Mouse (Mus musculus): ENCODE measurements around the gene Ttyh3. TPM values are rescaled to one million over a fixed set of nuclear protein-coding genes. Genes with fewer than 3 reads are reported as not detected.

Ttyh3 gene
- 1 to 10 TPM; 7.6 to 7.7 TPM for total RNA-seq (2021)
- long read RNA-seq, experiment 1, full-length matches to known transcripts = 1 of 5 reads
- long read RNA-seq, experiment 1, partial matches to known transcripts = 0 of 5 reads
- long read RNA-seq, experiment 1, other reads (novel, unspliced or antisense) = 4 of 5 reads
- long read RNA-seq, experiment 2, full-length matches to known transcripts = 1 of 3 reads
- long read RNA-seq, experiment 2, partial matches to known transcripts = 0 of 3 reads
- long read RNA-seq, experiment 2, other reads (novel, unspliced or antisense) = 2 of 3 reads

DNA sequence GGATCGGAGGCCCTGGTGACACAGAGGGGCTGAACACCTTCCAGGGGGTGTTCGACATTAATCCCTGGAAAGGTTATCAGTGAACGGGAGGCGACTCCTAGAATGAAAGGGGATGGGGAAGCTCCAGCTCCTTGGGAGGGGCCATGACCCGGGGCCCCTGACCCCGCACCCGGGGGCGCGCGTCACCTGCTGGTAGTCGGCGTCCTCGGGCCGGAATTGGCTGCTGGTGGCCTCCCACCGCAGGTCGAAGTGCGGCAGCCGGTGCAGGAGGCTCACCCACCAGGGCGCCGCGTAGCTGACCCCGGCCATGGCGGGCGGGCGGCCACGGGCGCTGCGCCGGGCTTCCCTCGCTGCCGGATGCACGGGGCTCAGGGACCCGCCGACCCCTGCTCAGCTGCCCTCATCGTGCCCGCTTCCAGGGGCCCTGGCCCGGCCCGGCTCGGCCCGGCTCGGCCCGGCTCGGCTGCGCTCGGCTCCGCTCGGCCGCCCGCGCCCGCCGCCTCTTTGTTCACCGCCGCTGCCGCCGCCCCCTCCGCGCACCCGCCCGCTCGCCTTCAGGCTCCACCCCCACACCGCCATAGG is at the start of gene Ttyh3:
Ttyh3 (minus strand) TSS at position 513 of the 582 bp plus-strand sequence.
- peak in 1 of 2 experiments; percentile 60 for DNase-seq

DNA sequence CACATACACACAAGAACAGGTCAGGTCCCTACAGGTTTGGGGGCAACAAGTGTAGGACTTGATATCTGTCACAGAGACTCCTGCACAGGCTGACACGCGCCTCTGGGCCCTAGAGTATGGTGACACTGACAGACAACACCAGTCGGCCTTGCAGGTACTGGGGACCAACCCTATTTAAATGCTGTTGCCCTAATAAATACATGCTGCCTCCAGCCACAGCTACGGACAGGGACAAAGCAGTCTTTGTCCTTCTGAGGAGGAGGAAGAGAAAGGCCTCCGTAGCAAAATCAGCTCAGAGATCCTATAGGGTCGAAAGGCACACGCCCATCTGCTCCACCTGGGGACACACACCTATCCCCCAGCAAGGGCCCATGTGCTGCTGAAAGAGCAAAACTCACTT is 47.2 kb upstream of the Ttyh3 start:
- no peak for DNase-seq

DNA sequence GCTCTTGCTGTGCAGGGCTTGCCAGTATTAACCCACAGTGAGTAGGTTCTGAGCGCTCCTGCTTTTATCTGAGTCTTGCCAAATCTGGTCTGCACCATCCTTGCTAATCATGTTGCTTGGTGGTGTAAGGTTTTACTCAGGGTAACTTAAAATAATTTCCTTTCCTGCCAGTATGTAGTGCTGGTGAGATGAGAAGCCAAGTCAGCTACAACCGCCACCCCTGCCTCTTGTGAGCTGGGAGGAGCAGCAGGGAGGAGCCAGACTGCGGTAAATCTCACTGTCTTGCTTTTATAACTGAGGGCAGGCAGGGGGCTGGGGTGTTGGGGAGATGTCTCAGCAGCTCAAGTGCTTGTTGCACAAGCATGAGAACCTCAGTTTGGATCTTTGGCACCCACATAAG is 39.6 kb upstream of the Ttyh3 start:
- DNase-seq = no peak

DNA sequence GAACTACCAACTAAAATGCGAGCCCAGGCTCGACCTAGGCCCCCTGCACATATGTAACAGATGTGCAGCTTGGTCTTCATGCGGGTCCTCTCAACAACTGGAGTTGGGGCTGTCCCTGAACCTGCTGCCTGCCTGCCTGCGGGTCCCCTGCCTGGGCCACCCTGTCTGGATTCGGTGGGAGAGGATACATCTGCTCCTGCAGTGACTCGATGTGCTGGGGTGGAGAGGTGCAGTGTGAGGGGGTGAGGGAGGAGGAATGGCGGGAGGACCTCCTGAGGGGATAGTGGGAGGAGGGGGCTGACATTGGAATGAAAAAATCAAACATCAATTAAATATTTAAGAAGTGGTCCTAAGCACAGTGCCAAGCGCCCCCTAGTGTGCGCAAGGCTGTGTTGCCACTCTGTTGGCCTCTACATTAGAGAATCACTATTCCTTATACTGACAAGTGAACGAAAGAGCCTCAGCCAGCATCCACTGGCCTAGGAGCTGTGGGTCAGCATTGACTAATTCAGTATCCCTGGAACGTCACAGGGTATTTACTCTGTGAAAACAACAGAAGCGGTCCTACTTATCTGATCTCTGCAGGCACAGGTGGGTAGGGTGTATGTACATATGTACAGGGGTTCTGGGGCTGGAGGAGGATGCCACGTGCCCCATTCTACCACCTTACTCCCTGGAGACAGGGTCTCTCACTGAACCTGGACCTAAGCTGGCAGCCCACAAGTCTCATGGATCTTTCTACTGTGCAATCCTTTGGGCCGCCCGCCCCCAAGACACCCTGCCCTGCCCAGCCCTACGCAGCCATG is 35.7 kb upstream of the Ttyh3 start:
- peak in 1 of 2 experiments; percentile 59 for DNase-seq

DNA sequence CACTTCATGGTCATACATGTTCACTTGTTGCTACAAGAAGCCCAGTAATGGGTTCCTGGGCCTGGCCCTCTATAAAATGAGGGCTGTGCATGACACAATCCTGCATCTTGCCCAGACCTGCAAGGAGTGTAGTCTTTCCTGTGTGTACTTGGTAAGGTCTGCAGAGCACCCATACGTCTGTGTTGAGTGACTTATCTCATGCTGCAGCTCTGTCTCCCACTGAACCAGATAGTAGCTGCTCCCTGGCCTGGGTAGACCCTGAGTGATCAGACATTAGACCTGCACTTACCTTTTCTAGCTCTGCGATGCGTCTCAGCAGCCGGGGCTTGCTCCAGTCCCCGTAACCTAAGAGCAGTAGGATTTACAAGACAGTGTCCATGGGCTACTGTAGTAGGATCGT is 33.3 kb upstream of the Ttyh3 start:
- DNase-seq = no peak

DNA sequence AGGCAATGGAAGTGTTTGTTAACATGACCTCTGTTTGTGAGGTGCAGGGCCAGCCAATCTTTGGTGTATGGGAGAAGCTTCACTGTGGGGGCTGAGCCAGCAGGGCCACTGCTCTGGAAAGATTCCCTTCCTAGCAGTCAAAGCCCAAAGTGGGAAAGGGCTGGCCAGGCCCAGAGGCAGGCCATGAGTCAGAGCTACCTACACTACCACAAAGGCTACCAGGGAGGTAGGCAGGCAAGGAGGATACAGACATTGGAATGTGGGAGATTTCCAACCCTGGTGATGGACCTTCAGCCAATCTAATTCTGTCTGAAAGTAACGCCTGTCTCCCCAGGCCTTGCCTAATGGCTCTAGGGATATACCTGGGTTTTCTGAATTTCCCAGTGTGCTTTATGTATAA is 32.1 kb upstream of the Ttyh3 start:
- no peak for DNase-seq

DNA sequence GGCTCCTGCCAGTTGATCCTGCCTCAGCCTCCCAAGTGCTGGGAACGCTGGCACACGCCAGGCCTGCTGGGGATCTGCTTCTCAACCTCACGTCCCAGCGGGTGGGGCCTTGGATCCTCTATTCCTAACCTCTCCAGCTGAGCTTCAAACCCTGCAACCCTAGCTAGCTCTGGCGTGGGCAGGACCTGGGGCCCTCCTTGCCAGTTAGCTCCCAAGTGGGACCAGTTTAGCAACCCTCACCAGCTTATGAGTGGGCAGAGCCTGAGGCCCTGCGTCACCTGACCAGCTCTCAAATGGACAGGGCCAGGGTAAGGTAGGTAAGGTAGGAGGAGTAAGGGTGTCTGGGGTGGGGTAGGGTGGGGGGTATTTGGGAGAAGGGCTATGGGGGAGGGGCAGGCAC is 31.2 kb upstream of the Ttyh3 start:
- no peak for DNase-seq

DNA sequence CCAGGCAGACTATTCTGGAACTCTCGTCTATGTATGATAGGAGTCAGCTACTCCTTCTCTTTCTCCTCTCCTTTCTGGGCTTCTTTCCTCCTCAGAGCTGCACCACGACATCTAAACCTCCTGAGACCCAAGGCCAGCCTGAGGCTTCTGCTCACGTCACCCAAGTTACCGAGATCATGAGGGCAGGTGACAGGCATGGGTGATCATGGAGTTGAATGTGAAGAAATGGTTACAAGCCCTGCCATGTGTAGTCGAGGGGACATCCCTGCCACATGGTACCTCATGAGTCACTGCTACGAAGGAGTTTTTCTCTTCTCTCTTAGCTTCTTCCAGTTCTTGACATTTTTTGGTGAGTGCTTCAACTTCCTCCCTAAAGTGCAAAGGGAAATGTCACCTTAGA is 28.3 kb upstream of the Ttyh3 start:
- no peak for DNase-seq

DNA sequence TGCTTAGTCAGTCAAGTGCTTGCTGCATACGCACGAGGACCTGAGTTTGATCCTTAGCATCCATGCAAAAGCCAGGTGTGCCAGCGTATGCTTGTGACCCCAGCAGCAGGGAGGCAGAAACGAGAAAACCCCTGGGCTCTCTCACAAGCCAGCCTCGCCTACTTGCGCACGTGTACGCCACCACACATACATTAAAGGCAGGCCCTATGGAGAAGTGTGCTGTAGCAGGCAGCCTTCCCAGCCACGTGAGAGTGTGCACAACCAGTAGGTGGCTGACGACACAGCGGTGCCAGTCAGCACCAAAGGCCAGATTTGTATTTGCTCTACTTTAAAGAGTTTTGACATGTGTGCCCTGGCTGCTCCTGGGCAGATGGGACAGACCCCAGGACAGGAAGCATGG is 26.8 kb upstream of the Ttyh3 start:
- no peak for DNase-seq

DNA sequence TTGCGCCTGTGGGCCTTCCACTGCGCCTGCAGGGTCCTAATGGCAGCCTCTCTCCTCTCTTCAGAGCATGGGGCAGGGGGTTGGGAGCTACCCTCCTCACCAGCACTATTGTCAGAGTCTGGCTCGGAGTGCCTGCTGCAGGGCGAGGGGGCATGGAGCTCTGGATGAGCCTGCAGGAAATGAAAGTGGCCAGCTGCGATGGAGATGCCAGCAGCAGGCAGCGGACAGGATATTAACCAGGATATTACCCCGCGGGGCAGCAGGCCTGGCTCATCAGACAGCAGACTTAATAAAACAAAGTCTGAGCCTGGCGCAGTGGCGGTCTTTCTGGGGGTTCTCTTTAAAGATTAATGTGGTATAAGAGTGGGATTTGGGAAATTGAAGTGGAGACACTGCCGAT is 26.2 kb upstream of the Ttyh3 start:
- no peak for DNase-seq

DNA sequence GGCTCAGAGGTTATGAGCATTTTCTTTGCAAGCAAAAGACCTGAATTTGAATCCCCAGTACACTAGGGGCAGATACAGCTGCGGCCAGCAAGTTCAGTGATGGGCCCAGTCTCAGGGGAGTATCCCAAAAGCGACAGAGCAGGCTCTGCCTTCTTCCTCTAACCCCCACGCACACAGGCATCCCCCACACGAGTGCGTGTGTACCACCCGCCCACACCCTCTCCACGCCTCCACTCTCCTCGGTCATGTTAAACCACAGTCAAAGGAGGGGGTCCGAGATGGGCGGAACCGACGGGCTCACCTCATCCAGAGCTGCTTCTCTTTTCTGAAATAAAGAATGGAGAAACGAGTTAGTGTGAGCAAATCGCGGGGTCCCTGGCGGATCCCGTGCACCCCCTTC is 25.2 kb upstream of the Ttyh3 start:
- DNase-seq = no peak

DNA sequence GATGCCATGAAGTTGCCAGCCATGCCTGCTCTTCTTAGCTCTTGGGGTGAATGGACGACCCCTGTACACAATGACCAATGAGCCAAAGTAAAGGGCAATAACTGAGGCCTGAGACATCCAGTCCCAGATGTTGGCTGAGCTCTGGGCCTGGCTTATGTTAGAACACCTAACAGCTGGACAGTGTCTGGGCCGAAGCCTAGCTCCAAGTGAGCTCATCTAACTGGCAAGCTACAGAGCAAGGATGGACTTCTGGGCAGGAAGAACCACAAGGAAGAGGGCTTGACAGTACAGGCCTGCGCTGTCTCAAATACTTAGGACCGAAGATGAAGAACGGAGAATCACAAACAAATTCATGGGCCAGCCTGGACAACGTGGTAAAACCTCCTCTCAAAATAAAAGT is 23.8 kb upstream of the Ttyh3 start:
- peak; percentile 25 to 64 for DNase-seq

DNA sequence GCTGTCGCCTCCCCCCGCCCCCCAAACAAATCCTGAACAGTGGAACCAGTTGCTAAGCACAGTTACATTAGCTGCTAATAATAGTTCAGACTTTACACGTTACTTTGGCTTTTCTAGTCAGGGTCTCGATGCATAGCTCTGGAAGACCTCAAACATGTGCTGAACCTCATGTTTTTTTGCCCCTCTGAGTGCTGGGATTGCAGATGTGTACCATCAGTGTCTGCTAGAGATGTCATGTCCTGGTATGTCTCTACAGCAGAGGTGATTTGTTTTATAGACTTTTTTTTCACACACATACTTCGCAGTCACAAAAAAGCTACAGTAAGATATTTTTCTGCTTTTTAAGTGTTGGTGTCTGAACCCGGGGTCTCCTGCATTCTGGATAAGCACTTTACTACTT is 23.3 kb upstream of the Ttyh3 start:
- no peak for DNase-seq

DNA sequence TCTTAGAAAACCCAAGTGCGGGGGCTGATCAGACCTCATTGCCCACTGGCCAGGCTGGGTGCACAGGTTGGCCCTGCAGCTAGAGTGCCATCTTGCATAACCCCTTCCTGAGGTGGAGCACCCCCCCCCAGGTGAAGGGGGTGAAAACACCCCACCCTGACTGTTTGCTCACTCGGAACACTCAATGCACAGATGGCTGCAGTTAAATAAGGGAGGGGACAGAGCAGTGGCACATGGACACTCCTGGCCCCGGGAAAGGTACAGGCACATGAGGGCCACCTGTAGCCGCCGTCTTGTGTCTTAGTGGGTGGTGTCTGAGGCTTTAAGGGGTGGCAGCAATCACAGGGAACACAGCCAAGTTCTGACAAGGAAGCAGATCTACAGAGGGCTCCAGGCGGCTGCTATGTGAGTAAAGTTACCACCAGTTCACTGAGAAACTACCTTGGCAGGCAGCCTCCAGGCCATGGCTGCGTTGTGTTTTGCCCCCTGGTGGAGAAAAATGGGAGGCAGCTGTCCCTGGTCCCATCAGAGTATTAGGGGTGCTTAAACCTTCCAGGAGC is 14.9 kb upstream of the Ttyh3 start:
- peak; percentile 65 to 77 for DNase-seq

DNA sequence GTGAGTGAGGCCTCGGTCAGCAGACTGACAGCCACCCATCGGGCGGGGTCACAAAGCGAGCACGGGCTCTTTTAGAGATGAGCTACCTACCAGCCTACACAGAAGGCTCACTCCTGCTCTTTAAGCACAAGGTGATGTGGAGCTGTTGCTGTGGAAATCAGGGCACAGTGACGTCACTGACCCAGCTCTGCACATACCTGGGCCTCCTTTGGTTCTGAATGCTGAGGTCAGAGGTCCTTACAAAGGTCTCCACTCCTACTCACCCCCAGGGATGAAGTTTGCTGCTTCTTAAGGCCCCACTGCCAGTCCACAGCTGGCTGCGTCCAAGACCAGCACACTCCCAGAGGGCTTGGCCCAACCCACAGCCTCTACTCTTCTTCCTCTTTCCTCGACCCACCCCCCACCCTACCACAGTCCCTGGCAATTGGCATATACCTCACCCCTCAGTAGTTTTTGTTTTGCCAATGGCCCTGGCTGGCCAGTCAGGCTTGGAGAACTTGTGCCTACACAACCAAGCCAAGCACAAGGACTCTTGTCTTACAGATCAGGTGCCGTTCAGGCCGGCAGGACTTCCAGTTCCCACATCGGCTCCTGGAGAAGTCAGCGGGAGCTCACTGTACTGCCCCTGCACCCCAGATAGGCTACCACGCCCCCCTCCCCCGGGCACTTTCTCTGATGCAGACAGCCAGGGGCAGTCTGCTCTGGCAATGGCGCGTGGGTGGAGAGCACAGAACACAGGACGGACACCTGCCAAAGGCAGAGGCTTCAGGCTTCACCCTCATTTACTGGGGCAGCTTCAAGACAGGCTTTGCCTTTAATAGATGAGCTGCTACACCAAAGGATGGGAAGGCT is 14.1 kb upstream of the Ttyh3 start:
- no peak for DNase-seq

DNA sequence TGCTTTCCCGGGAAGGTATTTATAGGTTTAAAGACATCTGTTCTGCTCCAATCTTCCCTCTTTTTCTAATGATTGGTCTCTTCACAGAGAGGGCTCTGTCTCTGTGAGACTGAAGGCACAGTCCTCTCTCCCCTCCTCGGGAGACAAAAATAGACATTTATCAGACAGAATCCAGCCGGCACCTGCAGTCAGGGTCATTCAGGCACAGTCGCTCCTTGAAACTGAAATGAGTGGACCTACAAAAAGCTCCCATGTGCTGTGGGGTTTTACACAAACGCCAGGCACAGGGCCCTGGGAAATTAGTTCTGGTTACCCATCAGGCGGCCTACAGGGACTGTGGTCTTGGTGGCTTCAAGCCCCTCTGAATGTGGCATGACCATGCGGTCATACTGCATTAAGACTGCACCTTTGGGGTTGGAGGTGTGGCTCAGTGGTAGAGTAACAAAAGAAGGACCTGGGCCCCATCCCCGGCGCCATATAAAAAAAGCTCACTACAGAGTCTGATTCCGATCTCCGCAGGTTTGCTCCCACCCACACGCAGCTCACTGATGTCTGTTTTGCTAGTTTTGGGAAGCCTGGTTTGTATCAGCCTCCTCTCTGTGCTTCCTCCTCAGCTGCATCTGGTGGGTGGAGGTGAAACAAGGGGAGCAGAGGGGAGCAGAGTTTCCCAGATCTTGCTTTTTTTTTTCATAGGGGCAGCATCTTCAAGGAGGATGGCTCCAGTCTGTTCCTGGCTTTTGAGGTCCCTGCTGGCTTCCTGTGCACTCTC is 13.2 kb upstream of the Ttyh3 start:
- no peak for DNase-seq

DNA sequence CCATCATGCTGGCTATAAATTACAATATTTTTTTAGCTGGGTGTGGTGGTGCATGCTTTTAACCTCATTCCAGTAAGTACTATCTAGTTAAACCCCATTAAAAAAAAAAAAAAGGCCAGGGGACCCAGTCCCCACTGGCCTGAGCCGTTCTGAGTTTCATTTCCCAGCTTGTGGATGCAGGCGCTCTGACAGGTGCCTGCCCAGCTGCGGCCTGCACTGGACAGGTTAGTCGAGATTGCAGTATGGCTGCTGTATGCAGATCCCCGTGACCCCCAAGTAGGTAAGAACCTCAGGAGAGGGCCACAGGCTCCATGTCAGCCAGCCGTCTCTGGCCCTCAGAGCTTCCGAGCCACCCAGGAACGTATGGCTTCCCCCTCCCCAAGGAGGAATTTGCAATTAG is 12.6 kb upstream of the Ttyh3 start:
- no peak for DNase-seq

DNA sequence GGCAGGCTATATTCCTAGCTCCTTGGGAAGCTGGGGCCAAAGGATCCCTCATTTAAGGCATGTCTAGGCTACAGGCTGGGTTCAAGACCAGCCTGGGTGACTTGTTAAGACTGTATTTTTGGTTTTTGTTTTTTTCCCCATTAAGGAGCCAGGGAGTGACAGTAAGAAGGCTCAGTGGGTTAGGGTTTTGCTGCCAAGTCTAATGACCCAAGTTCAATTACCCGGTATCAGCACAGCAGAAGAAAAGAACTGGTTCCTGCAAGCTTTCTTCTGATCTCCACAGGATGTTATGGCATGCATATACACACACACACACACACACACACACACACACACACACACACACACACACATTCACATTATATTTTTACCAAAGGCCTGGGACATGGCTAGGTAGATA is 11.6 kb upstream of the Ttyh3 start:
- DNase-seq = no peak

DNA sequence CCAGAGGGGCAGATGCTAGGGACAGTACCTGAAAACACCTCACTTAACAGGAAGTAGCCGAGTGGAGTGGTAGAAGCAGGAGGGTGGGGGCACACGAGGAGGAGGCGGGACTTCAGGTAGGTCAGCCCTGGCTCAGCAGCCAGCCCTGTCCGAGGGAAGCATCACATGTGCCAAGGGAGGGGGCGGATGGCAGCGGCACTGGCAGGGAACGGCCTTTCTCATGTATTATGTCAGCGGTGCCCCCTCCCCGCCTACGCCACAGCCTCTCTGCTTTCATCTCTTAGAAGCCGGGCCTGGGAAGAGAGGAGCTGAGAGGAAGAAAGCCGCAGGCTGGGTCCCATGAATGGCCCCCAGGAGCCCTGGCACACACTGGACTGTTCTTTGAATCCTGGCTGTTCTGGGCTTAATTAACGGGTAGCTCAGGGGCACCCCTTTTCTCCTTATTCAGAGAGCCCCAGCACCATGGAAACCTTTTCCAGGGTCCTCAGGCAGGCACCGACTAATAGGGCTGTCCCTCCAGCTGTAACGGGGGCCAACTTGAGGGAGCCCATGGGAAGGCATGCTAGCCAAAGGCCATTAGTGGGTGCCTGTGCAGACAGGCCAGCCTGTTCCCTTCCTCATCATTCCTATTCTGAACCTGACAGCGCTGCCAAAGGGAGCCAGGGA is 10.9 kb upstream of the Ttyh3 start:
- DNase-seq = no peak

DNA sequence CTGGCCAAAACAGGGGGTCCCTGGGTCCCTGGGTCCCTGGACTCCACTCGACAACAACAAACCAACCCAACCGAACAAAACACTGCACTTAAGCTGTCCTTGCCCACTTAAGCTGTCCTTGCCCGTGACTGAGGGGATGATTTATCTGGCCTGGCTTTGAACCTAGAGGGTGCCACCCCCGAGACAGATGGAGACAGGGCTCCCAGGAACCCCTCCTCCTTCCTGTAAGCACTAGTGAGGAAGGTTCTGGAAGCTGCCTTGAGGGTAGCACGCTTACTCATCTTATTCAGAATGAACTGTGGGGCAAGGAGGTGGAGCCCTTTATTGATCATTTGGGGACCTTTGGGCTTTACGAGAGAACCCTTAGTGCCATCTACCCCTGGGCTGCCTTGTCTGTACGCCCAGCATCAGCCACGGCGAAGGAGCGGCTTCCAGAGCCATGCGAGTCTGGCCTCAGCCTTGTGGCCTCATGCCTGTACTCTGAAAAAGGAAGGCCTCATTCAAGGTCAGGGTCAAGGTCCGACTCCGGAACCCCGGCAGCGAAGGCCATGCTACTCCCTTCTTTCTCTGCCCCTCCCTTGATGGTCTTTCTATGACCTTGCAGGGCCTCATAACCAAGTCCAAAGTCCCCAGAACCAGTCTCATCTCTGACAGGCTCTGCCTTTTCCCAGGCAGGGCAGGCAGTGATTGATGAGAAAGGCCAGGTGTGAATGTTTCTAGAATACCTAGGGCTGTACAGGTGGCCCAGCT is 5.4 kb upstream of the Ttyh3 start:
- DNase-seq = no peak

Data from heart, adult 18-20 months (tissue).